Mouse (Mus musculus): ENCODE results near the gene Mfsd4b2. TPM values are rescaled to one million over a fixed set of nuclear protein-coding genes. Genes with fewer than 3 reads are reported as not detected.
A peak's percentile ranks its signal among the peaks of the same experiment; 100 is the strongest.

Mfsd4b2 gene
- polyA plus RNA-seq, 1 experiment = not detected

GRCm38 (mm10) chr10:39898874-39899371 is 27.8 kb downstream of the Mfsd4b2 start, which contains the start of gene Mfsd4b4:
TSS of gene Mfsd4b4 (minus strand) at chr10:39899238.
- H3K36me3 ChIP-seq (ENCODE audit: control insufficient read depth) = no peaks in the 10 kb centered on the region
- H3K4me1 ChIP-seq (ENCODE audit: control insufficient read depth) = peaks cover 33% of the 10 kb centered on the region
- TF ChIP-seq TAL1 (IDR thresholded peaks at IDR 0.05; ENCODE audit: low read length) (no peak), GATA1 (IDR thresholded peaks at IDR 0.05; ENCODE audit: low read length) (no peak)
- peak within 1 kb of the TSS; percentile 80 for H3K4me3 ChIP-seq (replicated peaks)
- H3K27me3 ChIP-seq (ENCODE audit: control insufficient read depth) = no peaks in the 10 kb centered on the region
- H3K9me3 ChIP-seq (ENCODE audit: control insufficient read depth, low read length) = peaks cover 5% of the 10 kb centered on the region; the same call in 1 of the 2 replicates

- no peak overlapping the region for H3K4me3 ChIP-seq (replicated peaks)
- H3K9me3 ChIP-seq (ENCODE audit: control insufficient read depth, low read length) = peaks cover 5% of the 10 kb centered on the region; the same call in 1 of the 2 replicates
- no peaks in the 10 kb centered on the region for H3K27me3 ChIP-seq (ENCODE audit: control insufficient read depth)
- H3K36me3 ChIP-seq (ENCODE audit: control insufficient read depth) = no peaks in the 10 kb centered on the region; the same call in 1 of the 2 replicates
- H3K4me1 ChIP-seq (ENCODE audit: control insufficient read depth) = peaks cover 43% of the 10 kb centered on the region
- TF ChIP-seq GATA1 (IDR thresholded peaks at IDR 0.05; ENCODE audit: low read length) = no peak
- TF ChIP-seq TAL1 (IDR thresholded peaks at IDR 0.05; ENCODE audit: low read length) = no peak
These were observed 30.2 kb downstream of the Mfsd4b2 start for GRCm38 (mm10) chr10:39896503-39896902.

GRCm38 (mm10) chr10:39893702-39894697 is 32.7 kb downstream of the Mfsd4b2 start:
- Histone ChIP-seq H3K4me3 (replicated peaks) (no peak overlapping the region), H3K36me3 (ENCODE audit: control insufficient read depth) (no peaks in the 10 kb centered on the region; the same call in 1 of the 2 replicates), H3K27me3 (ENCODE audit: control insufficient read depth) (no peaks in the 10 kb centered on the region), H3K9me3 (ENCODE audit: control insufficient read depth, low read length) (no peaks in the 10 kb centered on the region), H3K4me1 (ENCODE audit: control insufficient read depth) (peaks cover 38% of the 10 kb centered on the region)
- no peak for TF ChIP-seq TAL1 (IDR thresholded peaks at IDR 0.05; ENCODE audit: low read length)

- TF ChIP-seq GATA1 (IDR thresholded peaks at IDR 0.05; ENCODE audit: low read length) = no peak
- TF ChIP-seq TAL1 (IDR thresholded peaks at IDR 0.05; ENCODE audit: low read length) = no peak
- peaks cover 6% of the 10 kb centered on the region for H3K4me1 ChIP-seq (ENCODE audit: control insufficient read depth)
- no peaks in the 10 kb centered on the region; the same call in 1 of the 2 replicates for H3K36me3 ChIP-seq (ENCODE audit: control insufficient read depth)
- no peaks in the 10 kb centered on the region for H3K9me3 ChIP-seq (ENCODE audit: control insufficient read depth, low read length)
- H3K27me3 ChIP-seq (ENCODE audit: control insufficient read depth) = no peaks in the 10 kb centered on the region
- no peak overlapping the region for H3K4me3 ChIP-seq (replicated peaks)
These were observed 38.1 kb downstream of the Mfsd4b2 start for GRCm38 (mm10) chr10:39888621-39889020.

Other genes starting within 250 kb of the Mfsd4b2 start
- gene Rev3l, start 194.8 kb downstream of the Mfsd4b2 start, polyA plus RNA-seq (2012) = 0.11 and 0.12 TPM in 2 replicates
- gene Mfsd4b4, start 27.7 kb downstream of the Mfsd4b2 start, polyA plus RNA-seq (2012) = not detected in 2 replicates
- not detected in 2 replicates for gene Mfsd4b3, start 33.2 kb upstream of the Mfsd4b2 start, polyA plus RNA-seq (2012)
- gene Mfsd4b5, start 59.7 kb upstream of the Mfsd4b2 start, polyA plus RNA-seq (2012) = not detected in 2 replicates
- gene Mfsd4b1, start 98.3 kb upstream of the Mfsd4b2 start, polyA plus RNA-seq (2012) = not detected in 2 replicates
- gene Slc16a10, start 215.3 kb upstream of the Mfsd4b2 start, polyA plus RNA-seq (2012) = 9.7 and 11.1 TPM in 2 replicates

All from erythroblast, embryonic 14.5 days (primary cell).